ENCODE assay signal across 10 mouse cellular contexts in the genomic region with DNA sequence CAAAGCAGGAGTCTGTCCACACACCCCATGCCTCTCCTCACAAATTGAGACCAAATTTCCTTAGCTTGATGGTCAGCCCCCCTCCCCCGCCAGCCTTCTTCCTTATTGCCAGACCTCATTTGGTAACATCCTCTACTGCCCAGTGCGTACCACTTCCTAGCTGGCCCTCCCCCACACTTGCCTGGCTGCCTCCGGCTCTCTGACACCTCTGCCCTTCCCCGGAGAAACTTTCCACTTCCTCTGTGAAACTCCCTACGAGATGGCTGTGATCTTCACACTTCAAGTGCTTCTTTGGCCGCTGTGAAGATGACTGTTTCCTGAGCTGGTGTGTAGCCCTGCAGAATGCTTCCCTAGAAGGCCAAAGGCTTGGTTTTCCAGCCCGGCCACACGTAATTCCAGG. TPM values are rescaled to one million over a fixed set of nuclear protein-coding genes. Genes with fewer than 3 reads are reported as not detected.
A peak's percentile ranks its signal among the peaks of the same experiment; 100 is the strongest.
DNase-seq lines count a peak whose midpoint lies in the region; ATAC-seq and TF ChIP-seq lines count a peak whose summit lies in the region.
"Had no signal": no experiment of that assay in that cellular context is flagged by ENCODE, and none has a peak within 500 bp of the region (broad histone marks: within the 10 kb centered on the region; RNA-seq: fewer than 3 reads in every experiment).

No protein-coding gene starts in this region.

- peak; percentile 36 for DNase-seq in adrenal gland, postnatal 10 days
- DNase-seq in adrenal gland, postnatal 25 days = no peak
- peak; percentile 31 to 53 for DNase-seq in kidney, postnatal 36 days
- DNase-seq in retina, embryonic 14.5 days (ENCODE audit: low spot score) = no peak
- DNase-seq in frontal cortex, adult 2 months (ENCODE audit: extremely low spot score in 1 of 2, low spot score in 1 of 2) = no peak

- H3K4me3 ChIP-seq in olfactory bulb, adult 2 months (ENCODE audit: insufficient read depth, low read depth, low read length) = no peak overlapping the region
- no peak overlapping the region for H3K4me3 ChIP-seq in midbrain, embryonic 13.5 days (replicated peaks)
- H3K4me3 ChIP-seq: heart, adult 2 months had no signal

- peak; percentile 64 for ATAC-seq in CD4-positive, CD25-positive, alpha-beta regulatory T cell, adult 4 months
- ATAC-seq in midbrain, embryonic 13.5 days = no peak

- TF ChIP-seq POLR2A in olfactory bulb, adult 2 months (IDR thresholded peaks at IDR 0.05; ENCODE audit: insufficient read depth, low read depth, low read length) = no peak

- no peaks in the 10 kb centered on the region for H3K27me3 ChIP-seq in midbrain, embryonic 13.5 days

- TF ChIP-seq CTCF in olfactory bulb, adult 2 months (IDR thresholded peaks at IDR 0.05; ENCODE audit: insufficient read depth, low read depth, low read length) = no peak

- 71% methylated on average over 8 of the region's 8 CpGs for WGBS in olfactory bulb, adult 2 months
- 76% methylated on average over 8 of the region's 8 CpGs for WGBS in midbrain, embryonic 13.5 days

- H3K9ac ChIP-seq in midbrain, embryonic 13.5 days (replicated peaks) = no peak overlapping the region

- no peaks in the 10 kb centered on the region for H3K36me3 ChIP-seq in midbrain, embryonic 13.5 days

- H3K4me2 ChIP-seq in midbrain, embryonic 13.5 days (replicated peaks) = no peak overlapping the region

- H3K27ac ChIP-seq in olfactory bulb, adult 2 months (ENCODE audit: insufficient read depth, low read depth, low read length) = peak overlapping the region; percentile 46
- H3K27ac ChIP-seq in midbrain, embryonic 13.5 days = no peak overlapping the region
- H3K27ac ChIP-seq: heart, adult 2 months had no signal

- H3K4me1 ChIP-seq in olfactory bulb, adult 2 months (ENCODE audit: control insufficient read depth, insufficient read depth, low read length) = no peaks in the 10 kb centered on the region
- peaks cover 8% of the 10 kb centered on the region for H3K4me1 ChIP-seq in midbrain, embryonic 13.5 days (replicated peaks)

- H3K9me3 ChIP-seq in midbrain, embryonic 13.5 days = no peaks in the 10 kb centered on the region

RNA-seq across cellular contexts. Expression of a gene that starts 3.7 kb away (rescaled TPM):
- total RNA-seq in adrenal gland, postnatal 10 days (2021) = 1 to 10 TPM; 4.1 to 7.5 TPM
- 8.1 and 9.4 TPM in 2 replicates for total RNA-seq in adrenal gland, postnatal 25 days (2021)
- 10 to 100 TPM; 31.2 to 54.2 TPM for polyA plus RNA-seq in CD4-positive, CD25-positive, alpha-beta regulatory T cell, adult 4 months (2017; shearing (Covaris generic))
- not detected in 2 replicates for polyA plus RNA-seq in olfactory bulb, adult 2 months (2012; ENCODE audit: insufficient read depth, insufficient read length, low replicate concordance, missing spikeins)
- polyA plus RNA-seq in midbrain, embryonic 13.5 days (2015; fragmentation: Nextera tagmentation; extraction: Ambion mirVana) = 9.3 and 11.4 TPM in 2 replicates
- polyA plus RNA-seq in frontal cortex, adult 2 months (2012; rRNA removed) = 42.6 and 43.1 TPM in 2 replicates

RNA-seq across cellular contexts. Expression of a gene that starts 3.7 kb away (rescaled TPM):
- total RNA-seq in adrenal gland, postnatal 10 days (2021) = 10 to 100 TPM; 30.6 to 33.6 TPM
- total RNA-seq in adrenal gland, postnatal 25 days (2021) = 3.5 and 8.4 TPM in 2 replicates
- polyA plus RNA-seq in CD4-positive, CD25-positive, alpha-beta regulatory T cell, adult 4 months (2017; shearing (Covaris generic)) = 1,000 to 10,000 TPM; 2,918 to 3,094 TPM
- not detected in 2 replicates for polyA plus RNA-seq in olfactory bulb, adult 2 months (2012; ENCODE audit: insufficient read depth, insufficient read length, low replicate concordance, missing spikeins)
- polyA plus RNA-seq in midbrain, embryonic 13.5 days (2015; fragmentation: Nextera tagmentation; extraction: Ambion mirVana) = 2.2 and 2.7 TPM in 2 replicates
- polyA plus RNA-seq in frontal cortex, adult 2 months (2012; rRNA removed) = 5.6 and 7.1 TPM in 2 replicates

RNA-seq across cellular contexts. Expression of a gene that starts 30.0 kb away (rescaled TPM):
- 100 to 1,000 TPM in 1 of 2 experiments, 10 to 100 TPM in 1; 94.4 to 103 TPM for total RNA-seq in adrenal gland, postnatal 10 days (2021)
- total RNA-seq in adrenal gland, postnatal 25 days (2021) = 62.5 and 73.2 TPM in 2 replicates
- polyA plus RNA-seq in CD4-positive, CD25-positive, alpha-beta regulatory T cell, adult 4 months (2017; shearing (Covaris generic)) = 1,000 to 10,000 TPM in 1 of 2 experiments, 100 to 1,000 TPM in 1; 977 to 1,004 TPM
- polyA plus RNA-seq in olfactory bulb, adult 2 months (2012; ENCODE audit: insufficient read depth, insufficient read length, low replicate concordance, missing spikeins) = 1,207 TPM in 1 of 2 replicates, not detected in the other
- polyA plus RNA-seq in midbrain, embryonic 13.5 days (2015; fragmentation: Nextera tagmentation; extraction: Ambion mirVana) = 319 and 332 TPM in 2 replicates
- 415 and 538 TPM in 2 replicates for polyA plus RNA-seq in frontal cortex, adult 2 months (2012; rRNA removed)

RNA-seq across cellular contexts. Expression of a gene that starts 38.0 kb away (rescaled TPM):
- under 1 TPM; 0.82 to 0.96 TPM for total RNA-seq in adrenal gland, postnatal 10 days (2021)
- total RNA-seq in adrenal gland, postnatal 25 days (2021) = 0.15 TPM in 1 of 2 replicates, not detected in the other
- 10 to 100 TPM; 20.9 to 28.2 TPM for polyA plus RNA-seq in CD4-positive, CD25-positive, alpha-beta regulatory T cell, adult 4 months (2017; shearing (Covaris generic))
- polyA plus RNA-seq in olfactory bulb, adult 2 months (2012; ENCODE audit: insufficient read depth, insufficient read length, low replicate concordance, missing spikeins) = not detected in 2 replicates
- 0.97 and 1.1 TPM in 2 replicates for polyA plus RNA-seq in midbrain, embryonic 13.5 days (2015; fragmentation: Nextera tagmentation; extraction: Ambion mirVana)
- polyA plus RNA-seq in frontal cortex, adult 2 months (2012; rRNA removed) = 2.6 TPM in 2 replicates
- total RNA-seq: heart, adult 2 months had no signal

RNA-seq across cellular contexts. Expression of a gene that starts 45.0 kb away (rescaled TPM):
- under 1 TPM in 1 of 2 experiments, not detected in 1; 0.24 TPM for total RNA-seq in adrenal gland, postnatal 10 days (2021)
- not detected in 2 replicates for total RNA-seq in adrenal gland, postnatal 25 days (2021)
- polyA plus RNA-seq in CD4-positive, CD25-positive, alpha-beta regulatory T cell, adult 4 months (2017; shearing (Covaris generic)) = 1 to 10 TPM in 1 of 2 experiments, under 1 TPM in 1; 0.85 to 1.3 TPM
- polyA plus RNA-seq in olfactory bulb, adult 2 months (2012; ENCODE audit: insufficient read depth, insufficient read length, low replicate concordance, missing spikeins) = not detected in 2 replicates
- polyA plus RNA-seq in midbrain, embryonic 13.5 days (2015; fragmentation: Nextera tagmentation; extraction: Ambion mirVana) = not detected in 2 replicates
- not detected in 2 replicates for polyA plus RNA-seq in frontal cortex, adult 2 months (2012; rRNA removed)
- total RNA-seq: heart, adult 2 months had no signal
- polyA plus RNA-seq: heart, adult 2 months; lung, embryonic 16.5 days had no signal

Comparison
In these comparisons a context has a peak if more than half of its experiments do, and no peak if none do; other contexts are left out.
1. DNase-seq: peak in adrenal gland, postnatal 10 days (single experiment) and kidney, postnatal 36 days (2 of 2); none in adrenal gland, postnatal 25 days (single experiment), retina, embryonic 14.5 days (single experiment) and frontal cortex, adult 2 months (0 of 2).
2. RNA of a gene that starts 3.7 kb away (polyA plus RNA-seq): 31.2 to 54.2 TPM in CD4-positive, CD25-positive, alpha-beta regulatory T cell, adult 4 months, 42.6 to 43.1 TPM in frontal cortex, adult 2 months and 9.3 to 11.4 TPM in midbrain, embryonic 13.5 days; not detected in olfactory bulb, adult 2 months; every median in the first group is over 10 times any median in the second.
3. RNA of a gene that starts 3.7 kb away (polyA plus RNA-seq): 2,918 to 3,094 TPM in CD4-positive, CD25-positive, alpha-beta regulatory T cell, adult 4 months; 5.6 to 7.1 TPM in frontal cortex, adult 2 months, 2.2 to 2.7 TPM in midbrain, embryonic 13.5 days and not detected in olfactory bulb, adult 2 months; every median in the first group is over 100 times any median in the second.